Mouse (Mus musculus): ENCODE results near the gene 1700028P14Rik.
A peak's percentile ranks its signal among the peaks of the same experiment; 100 is the strongest.
"Not testable (repeated sequence)": the region's sequence is repeated elsewhere in the genome, so short reads cannot be mapped to it uniquely, and the experiment has no call there.

Gene 1700028P14Rik

GRCm38 (mm10) chr19:23652644-23653043 is at the start of gene 1700028P14Rik:
TSS of gene 1700028P14Rik (minus strand) at chr19:23652812.
- peak; percentile 66 for DNase-seq

DNA sequence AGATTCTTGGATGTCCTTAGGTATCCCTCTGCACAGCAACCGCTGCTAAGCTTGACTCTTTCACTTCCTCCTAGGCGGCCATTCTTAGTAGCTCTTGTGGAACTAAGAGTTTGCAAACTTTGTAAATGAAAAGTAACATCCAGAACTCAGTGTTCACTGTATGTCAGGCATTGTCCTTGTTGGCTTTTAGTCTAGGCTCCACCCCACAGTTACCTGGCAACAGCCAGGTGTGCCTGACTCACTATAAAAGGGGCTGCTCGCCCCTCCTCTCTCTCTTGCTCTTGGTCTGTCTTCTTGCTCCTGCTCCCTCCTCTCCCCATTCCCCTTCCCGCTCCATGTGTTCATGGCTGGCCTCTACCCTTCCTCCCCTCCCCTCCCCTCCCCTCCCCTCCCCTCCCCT is 46.5 kb upstream of the 1700028P14Rik start:
- no peak for DNase-seq

GRCm38 (mm10) chr19:23698366-23698765 is 45.8 kb upstream of the 1700028P14Rik start:
- DNase-seq, result no peak

DNA sequence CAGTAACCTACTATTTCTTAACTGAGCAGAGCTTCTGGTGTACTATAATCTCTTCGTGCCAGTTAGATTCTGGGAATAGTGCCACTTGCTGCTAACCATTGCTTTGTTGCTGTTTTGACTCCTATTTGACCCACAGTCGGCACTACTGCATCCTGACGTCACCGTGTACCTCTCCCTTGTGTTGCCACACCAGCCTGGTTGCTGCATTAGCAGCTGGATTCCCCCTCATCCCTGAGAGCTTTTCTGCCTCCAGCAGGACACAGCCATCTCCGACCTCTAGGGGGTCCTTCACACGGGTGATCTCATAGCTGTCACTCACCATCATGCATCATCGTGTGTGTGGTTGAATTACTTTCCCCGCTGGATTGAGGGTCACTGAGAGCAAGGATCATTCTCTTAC is 45.2 kb upstream of the 1700028P14Rik start:
- DNase-seq, result no peak

DNA sequence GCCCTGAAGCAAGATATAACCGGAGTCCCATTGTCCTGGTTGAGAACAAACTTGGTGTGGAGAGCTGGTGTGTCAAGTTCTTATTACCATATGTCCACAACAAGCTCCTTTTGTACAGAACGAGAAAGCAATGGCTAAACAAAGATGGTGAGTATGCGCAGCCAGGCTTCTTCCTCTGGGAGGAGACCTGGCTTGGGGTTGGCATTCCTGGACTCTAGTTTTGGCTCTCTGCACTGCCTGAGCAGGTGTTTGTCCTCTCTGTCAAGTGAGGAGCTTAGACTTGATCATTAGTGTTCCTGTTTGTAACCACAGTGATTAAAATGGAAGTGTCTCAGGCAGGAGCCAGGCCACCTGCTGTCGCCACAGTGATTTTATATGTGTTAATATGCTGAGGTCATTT is 41.7 kb upstream of the 1700028P14Rik start:
- DNase-seq, result no peak

GRCm38 (mm10) chr19:23688421-23688946 is 35.9 kb upstream of the 1700028P14Rik start:
- no peak for DNase-seq

GRCm38 (mm10) chr19:23687296-23688021 is 34.8 kb upstream of the 1700028P14Rik start, which contains the start of gene Ptar1:
TSS of gene Ptar1 (plus strand) at chr19:23687429.
- peak; percentile 94 for DNase-seq

- no peak for DNase-seq
These were observed 34.3 kb upstream of the 1700028P14Rik start for GRCm38 (mm10) chr19:23686962-23687295.

DNA sequence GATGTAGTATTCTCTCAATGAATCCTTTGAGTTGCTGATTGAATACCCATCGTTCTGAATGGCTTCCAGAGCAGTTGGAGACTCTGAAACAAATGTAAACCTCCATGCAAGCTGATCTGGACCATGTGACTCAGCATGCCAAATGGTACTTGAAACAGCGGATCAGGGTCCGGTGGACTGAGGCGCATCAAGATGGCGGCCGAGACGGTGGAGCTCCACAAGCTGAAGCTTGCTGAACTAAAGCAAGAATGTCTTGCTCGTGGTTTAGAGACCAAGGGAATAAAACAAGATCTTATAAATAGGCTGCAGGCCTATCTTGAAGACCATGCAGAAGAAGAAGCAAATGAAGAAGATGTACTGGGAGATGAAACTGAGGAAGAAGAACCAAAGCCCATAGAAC is 23.0 kb upstream of the 1700028P14Rik start:
- not testable (repeated sequence) for DNase-seq

- no peak for DNase-seq
These were observed 20.4 kb upstream of the 1700028P14Rik start for GRCm38 (mm10) chr19:23673021-23673420.

DNA sequence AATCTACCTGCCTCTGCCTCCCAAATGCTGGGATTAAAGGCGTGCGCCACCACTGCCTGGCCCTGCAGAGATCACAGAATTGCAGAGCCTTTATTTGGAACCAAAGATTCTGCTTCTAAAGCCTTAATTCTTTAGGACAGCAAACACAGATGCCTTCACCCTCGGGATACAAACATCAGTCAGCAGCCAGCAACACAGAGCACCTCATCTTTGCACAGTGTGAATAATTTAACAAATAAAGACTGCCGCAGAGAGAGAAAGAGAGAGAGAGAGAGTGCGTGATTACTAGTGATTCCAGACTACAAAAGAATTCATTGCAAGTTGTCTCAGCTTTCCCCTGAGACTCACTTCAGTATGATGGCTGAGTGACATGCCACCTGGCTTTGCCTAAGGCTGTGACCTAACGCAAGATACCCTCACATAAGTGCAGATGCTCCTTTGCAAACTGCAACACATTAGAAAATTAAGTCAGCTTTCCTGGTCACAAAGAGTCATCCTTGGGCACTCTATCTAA is 15.6 kb upstream of the 1700028P14Rik start:
- DNase-seq, result no peak

GRCm38 (mm10) chr19:23664083-23664482 is 11.5 kb upstream of the 1700028P14Rik start:
- no peak for DNase-seq

DNA sequence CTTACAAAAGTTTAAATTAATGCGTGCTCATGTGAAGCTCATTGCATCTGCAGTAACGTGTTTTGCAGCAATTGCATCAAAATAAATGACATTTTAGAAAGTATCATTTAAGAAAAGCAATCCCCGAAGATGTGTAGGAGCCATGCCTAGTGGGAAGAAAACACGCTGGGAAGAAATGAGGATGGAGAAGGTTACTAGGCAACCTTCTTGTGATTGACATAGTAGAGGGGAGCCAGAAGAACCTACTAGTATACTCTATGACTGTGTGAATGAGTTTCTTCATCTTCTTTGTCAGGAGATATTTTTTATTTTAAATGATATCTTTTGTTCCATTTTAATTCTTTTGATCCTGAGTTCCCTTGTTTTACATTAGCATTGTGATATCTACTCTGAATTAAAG is 5.7 kb upstream of the 1700028P14Rik start:
- DNase-seq, result no peak

DNA sequence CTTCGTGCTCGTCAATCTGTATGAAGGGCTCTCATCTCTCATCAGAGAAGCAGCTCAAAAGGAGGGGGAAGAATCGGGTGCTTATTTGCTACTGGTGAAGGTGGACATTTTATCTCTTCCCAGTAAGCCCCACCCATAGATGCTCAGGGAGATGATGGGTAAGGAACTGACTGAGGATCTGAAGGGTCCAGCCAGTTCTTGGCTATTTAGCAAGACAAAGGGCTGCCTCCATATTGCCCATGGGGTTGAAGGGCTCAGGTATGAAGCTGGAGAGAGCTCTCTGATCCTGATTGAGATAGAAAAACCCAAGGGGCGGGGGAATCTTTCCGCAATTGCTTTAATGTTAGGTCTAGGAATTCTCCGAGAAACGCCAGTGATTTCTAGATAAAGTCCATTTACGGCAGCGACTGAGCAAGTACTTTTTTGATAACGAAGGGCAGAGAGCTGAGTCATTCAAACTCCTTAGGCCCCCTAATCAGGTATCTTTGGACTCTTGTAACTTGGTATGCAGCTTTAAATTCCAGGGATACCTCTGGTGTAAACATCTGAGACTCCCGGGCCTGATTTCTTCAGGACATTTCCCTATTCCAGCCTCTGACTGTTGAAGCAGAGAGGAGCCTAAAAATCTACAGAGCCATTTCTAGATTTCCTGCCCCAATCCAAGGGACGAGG is 4.8 kb upstream of the 1700028P14Rik start:
- no peak for DNase-seq

- no peak for DNase-seq
These were observed 542 bp upstream of the 1700028P14Rik start for GRCm38 (mm10) chr19:23653154-23653553.

DNA sequence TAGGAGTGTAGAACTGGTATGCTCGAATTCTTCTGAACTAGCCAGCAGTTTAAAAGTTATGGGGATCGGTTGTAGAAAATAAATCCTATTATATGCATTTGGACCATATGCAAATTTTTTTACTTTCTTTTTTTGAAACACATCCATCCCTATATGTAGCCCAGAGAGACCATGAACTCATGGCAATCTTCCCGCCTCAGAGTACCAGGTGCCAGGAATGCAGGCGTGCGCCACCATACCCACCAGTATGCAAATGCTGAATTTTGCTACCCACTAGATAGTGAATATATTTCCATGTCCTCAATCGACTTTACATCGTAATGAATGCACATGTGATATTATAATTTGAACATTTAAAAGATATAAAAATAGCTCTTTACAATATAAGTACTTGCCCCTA is 5.3 kb downstream of the 1700028P14Rik start:
- no peak for DNase-seq

DNA sequence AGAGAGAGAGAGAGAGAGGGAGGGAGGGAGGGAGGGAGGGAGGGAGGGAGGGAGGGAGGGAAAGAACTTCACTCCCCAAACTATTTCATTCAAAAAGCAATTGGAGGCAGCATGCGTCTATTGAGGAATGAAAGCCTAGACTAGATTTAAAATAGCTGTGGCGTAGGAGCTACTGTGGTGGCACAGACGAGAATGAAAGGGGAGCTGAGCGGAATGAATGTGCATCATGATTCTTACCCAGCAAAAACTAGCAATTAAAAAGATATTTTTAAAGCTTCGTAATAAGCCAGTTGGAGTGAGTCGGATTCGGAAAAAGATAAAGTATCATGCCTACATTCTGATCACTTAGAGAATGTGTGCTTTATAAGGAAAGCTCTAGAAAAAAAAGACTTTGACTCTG is 7.3 kb downstream of the 1700028P14Rik start:
- DNase-seq, result no peak

DNA sequence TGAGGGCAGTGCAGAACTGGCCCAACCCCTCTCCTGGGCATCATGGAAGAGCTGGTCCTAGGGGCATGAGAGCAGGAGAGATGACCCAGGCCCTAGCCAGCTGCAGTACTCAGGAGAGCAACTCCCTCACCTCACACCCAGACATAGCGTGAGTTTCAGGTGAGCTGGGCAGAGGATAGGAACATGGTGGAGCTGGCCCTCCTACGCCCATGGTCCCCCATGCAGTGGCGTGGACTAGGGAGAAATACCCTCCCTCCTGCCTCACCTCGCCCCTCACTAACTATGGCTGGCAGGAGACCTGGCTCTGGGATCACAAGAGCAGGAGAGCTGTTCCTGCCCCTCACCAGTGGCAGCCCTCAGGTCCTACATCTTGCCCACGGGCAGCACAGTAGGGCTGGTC is 8.8 kb downstream of the 1700028P14Rik start:
- DNase-seq, result no peak

- DNase-seq, result no peak
These were observed 15.8 kb downstream of the 1700028P14Rik start for GRCm38 (mm10) chr19:23636786-23637185.

DNA sequence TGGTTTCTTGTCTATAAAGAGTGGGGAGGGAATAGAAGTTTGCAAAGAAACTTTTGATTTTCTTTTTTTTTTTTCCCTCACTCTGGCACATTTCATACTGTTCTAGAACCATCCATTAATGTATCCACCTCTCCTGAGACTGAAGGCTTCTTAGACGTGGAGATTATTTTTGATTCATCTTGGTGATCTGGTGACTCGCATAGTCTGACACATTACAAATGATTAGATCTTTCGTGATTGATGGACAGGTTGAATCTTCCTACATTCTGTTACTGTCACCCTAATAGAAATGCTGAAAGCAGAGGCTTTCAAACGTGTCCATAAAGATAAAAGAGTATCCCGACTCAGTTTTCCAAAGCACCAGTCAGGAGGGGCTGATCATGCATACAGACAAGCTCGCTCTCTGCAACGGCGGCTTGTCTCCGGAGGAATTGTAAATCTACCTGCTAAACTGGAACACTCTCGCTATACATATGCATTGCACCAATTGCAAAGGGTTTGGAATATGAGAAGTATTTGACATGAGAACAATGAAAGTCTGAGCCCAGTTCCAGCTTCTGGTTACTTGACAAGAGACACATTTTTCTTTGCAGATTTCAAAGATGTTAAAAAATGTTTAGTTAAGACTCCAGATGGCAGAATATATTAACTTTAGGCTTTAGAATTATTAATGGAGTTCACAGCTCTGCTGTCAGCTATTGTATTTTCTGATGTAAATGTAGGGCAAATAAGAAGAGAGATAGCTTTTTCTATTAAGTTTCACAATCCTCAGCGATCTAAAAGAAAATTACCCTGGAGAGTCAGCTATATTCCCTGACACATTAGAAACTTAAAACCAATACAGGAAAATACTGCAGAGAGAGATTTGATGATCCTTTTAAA is 20.8 kb downstream of the 1700028P14Rik start:
- DNase-seq, result no peak

DNA sequence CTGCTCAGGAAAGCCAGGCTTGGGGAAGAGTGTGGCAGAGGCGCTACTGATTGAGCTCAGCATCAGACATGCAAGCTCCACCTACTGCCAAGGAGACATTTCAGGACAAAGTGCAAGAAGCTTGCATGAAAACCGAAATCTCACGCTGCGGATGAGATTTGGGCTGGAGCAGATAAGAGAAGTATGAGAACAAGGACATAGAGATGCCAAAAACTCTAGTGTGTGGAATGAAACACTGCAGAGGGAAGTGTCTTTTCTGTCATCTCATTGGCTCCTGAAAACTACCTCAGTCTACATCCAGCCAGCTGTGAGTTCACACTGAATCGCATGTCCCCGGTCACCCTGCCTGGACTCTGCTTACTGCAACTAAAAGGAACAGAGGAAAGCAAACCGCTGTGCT is 38.3 kb downstream of the 1700028P14Rik start:
- DNase-seq, result no peak

- no peak for DNase-seq
These were observed 42.9 kb downstream of the 1700028P14Rik start for GRCm38 (mm10) chr19:23609724-23610123.

DNA sequence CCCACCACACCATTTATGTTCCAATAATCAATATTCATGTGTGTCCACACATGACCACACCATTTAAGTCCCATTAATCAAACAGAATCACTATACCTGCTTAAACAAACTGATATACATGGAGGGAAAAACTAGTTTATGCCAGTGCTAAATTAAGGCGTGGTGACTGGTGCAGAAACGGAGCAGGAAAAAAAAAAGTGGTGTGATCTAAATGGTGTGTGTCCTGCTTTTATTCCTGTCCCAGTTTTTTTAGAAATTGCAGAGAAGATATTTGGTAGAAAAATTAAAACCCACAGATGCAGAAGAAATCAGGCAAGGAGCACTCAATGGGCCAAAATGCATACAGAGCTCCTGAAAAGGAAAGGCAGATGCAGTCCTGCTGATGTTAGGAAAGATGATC is 44.7 kb downstream of the 1700028P14Rik start:
- DNase-seq, result no peak
